ENCODE assay signal across 7 mouse cellular contexts in genomic region chr5:134965473-134965851, GRCm38 (mm10). TPM values are rescaled to one million over a fixed set of nuclear protein-coding genes. Genes with fewer than 3 reads are reported as not detected.
DNase-seq lines count a peak whose midpoint lies in the region; TF ChIP-seq lines count a peak whose summit lies in the region.

No protein-coding gene starts in this region.

- intact Hi-C loops in left cerebral cortex, adult 2 months (cut with DNase I) = loop anchor here (1.0 to 5.0 kb wide), 2 partner anchors 33 to 58 kb away; partner anchors contain the start of gene Mettl27

- peak; percentile 56 to 63 for DNase-seq in adrenal gland, adult 18-20 months (ENCODE audit: low spot score in 2 of 2)
- peak; percentile 51 to 77 for DNase-seq in cerebellum, postnatal 4 days (ENCODE audit: low spot score in 2 of 2)
- DNase-seq in frontal cortex, postnatal 36 days (ENCODE audit: low spot score in 2 of 2) = peak; percentile 57 to 81
- DNase-seq in induced T-regulatory cell, adult 2 months (ENCODE audit: low read depth) = peak; percentile 85
- peak; percentile 56 to 73 for DNase-seq in left cerebral cortex, adult 2 months (ENCODE audit: extremely low spot score in 1 of 2, low spot score in 2 of 2)
- DNase-seq in lung, postnatal 4 days = peak; percentile 65 to 86
- DNase-seq in right cerebral cortex, postnatal 25 days = peak; percentile 59

- H3K4me3 ChIP-seq in left cerebral cortex, adult 2 months = no peak overlapping the region

- TF ChIP-seq CTCF in left cerebral cortex, adult 2 months (IDR thresholded peaks at IDR 0.05) = peak; percentile 80

- no peak overlapping the region for H3K27ac ChIP-seq in left cerebral cortex, adult 2 months

RNA-seq across cellular contexts. Expression of gene Cldn4, which starts 18.7 kb away (rescaled TPM):
- not detected for total RNA-seq in adrenal gland, adult 18-20 months (2021)
- not detected for total RNA-seq in left cerebral cortex, adult 2 months (2021)

RNA-seq across cellular contexts. Expression of gene Cldn3, which starts 20.6 kb away (rescaled TPM):
- under 1 TPM; 0.50 to 0.54 TPM for total RNA-seq in adrenal gland, adult 18-20 months (2021)
- under 1 TPM; 0.81 to 0.82 TPM for total RNA-seq in left cerebral cortex, adult 2 months (2021)

RNA-seq across cellular contexts. Expression of gene Mettl27, which starts 33.3 kb away (rescaled TPM):
- total RNA-seq in adrenal gland, adult 18-20 months (2021) = 10 to 100 TPM; 23.1 to 23.6 TPM
- total RNA-seq in left cerebral cortex, adult 2 months (2021) = 1 to 10 TPM; 7.5 to 9.3 TPM

RNA-seq across cellular contexts. Expression of gene Abhd11, which starts 43.5 kb away (rescaled TPM):
- 10 to 100 TPM; 52.3 to 59.7 TPM for total RNA-seq in adrenal gland, adult 18-20 months (2021)
- total RNA-seq in left cerebral cortex, adult 2 months (2021) = 10 to 100 TPM; 31.3 to 39.3 TPM

RNA-seq across cellular contexts. Expression of gene Cldn13, which starts 50.1 kb away (rescaled TPM):
- not detected for total RNA-seq in adrenal gland, adult 18-20 months (2021)
- total RNA-seq in left cerebral cortex, adult 2 months (2021) = not detected
